Mouse (Mus musculus) left cerebral cortex, postnatal 10 days (tissue): ENCODE measurements around the gene Ddx41. TPM values are rescaled to one million over a fixed set of nuclear protein-coding genes. Genes with fewer than 3 reads are reported as not detected.
"Not testable (repeated sequence)": the region's sequence is repeated elsewhere in the genome, so short reads cannot be mapped to it uniquely, and the experiment has no call there.

Source experiments
- DNase-seq, 2 experiments: peaks; one replicate each; pipeline ENCODE4 v3.0.0; 2021 to 2022; ENCODE audit warnings: low spot score in 2 of 2, mixed read lengths in 1 of 2; ENCODE audit errors: extremely low spot score in 1 of 2
- intact Hi-C: fragments of 180-260 bp; cut with DNase I; formaldehyde crosslinking; loops from one replicate; pipeline ENCODE4 v1.15.1; 2025
- total RNA-seq, 2 experiments: library from RNA; stranded (reverse); gene quantifications; 2 replicates each; pipeline ENCODE4 v1.2.3; 2021

Ddx41 gene
- total RNA-seq, result 10 to 100 TPM; 42.0 to 43.4 TPM

DNA sequence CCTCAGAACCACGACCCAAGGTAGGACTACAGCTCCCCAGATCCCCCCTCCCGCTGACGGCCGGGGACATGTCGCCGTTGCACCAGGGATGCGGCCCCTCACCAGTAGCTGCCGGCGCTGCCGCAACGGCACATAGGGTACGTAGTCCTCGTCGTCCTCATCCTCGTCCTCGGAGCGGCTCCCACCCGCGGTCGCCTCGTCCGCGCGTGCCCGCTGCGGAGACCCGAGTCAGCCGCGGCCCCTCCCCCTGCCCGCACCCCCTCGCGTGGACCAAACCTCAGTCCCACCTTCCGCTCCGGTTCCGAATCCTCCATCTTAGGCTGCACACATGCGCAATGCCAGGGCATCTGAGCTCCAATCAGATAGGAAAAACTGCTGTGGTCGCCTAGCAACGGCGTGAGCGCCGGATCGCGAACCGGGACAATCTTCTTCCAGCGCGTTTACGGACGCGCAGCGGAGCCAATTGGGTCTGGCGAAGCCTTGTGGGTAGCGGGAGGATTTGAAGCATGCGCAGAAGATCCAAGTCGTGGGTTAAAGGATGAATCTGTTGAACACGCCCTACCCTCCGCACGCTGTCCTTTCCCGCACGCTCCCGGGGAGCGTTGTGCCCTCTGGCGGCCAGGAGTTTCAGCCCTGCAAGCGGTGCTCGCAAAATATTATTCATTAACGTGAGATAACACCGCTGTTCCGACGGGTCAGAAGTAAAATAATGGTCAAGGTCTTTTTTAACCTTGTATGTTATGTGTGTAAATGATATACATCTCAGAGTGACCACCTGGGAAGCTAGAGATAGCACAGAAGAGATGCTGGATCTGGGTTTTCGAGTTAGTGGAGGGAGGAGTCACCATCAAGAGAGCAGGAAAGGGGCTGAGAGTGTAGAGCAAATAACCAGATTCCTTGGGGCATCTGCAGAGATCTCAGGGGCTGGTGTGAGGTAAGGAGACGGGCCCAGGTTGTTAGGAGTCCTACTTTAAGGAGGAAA lies at the start of gene Ddx41:
Gene Ddx41 (minus strand): TSS at position 465 of the 982 bp plus-strand sequence.
- intact Hi-C loops, result no loop called here
- peak; percentile 99 to 100 for DNase-seq

DNA sequence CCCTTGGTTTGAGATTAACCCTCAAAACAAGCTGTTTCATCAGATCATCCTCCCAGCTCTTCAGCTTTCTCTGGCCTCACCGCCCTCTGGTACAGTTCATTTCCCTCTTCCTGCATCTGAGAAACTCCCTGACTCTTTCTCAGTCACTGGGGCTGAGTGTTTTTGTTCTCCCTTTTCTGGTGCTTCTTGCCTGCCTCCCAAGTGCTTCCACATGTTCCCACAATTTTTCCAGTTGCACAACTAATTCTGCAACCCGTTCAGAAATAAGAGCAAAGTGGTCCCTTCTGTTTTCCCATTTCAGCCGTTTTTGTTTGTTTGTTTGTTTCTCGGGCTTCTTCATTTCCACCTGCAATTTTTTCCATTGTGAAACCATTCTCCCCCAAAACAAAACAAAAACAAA lies 41.6 kb upstream of the Ddx41 start:
- intact Hi-C loops, result no loop called here
- no peak for DNase-seq

DNA sequence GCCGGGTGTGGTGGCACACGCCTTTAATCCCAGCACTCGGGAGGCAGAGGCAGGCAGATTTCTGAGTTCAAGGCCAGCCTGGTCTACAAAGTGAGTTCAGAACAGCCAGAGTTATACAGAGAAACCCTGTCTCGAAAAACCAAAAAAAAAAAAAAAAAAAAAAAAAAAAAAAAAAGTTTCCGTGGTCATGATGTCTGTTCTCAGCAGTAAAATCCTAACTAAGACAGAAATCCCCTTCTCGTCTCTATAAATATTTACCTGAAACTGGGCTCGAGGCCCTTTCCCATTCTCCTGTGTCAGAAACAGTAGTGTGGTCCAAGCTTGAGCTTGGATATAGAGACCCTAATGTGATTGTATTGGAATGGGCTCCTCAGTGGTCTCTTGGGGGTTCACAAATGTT lies 40.4 kb upstream of the Ddx41 start:
- DNase-seq, intact Hi-C loops: not testable (repeated sequence)

DNA sequence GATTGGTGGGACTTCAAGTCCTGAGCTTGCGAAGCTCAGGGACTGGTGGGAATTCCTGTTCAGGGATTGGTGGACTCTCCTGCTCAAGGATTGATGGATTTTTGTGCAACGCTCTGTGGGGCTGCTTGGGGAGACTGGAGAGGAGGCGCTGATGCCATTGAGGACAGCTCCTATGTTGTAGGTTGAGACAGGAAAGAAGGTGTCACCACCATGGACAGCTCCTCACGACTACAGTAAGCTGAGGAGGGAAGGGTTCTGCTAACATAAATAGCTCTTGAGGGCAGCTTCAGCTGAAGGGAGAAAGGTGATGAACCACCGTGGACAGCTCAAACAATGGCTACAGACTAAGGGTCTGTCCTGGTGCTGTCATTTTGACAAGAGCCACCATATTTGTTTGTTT lies 39.5 kb upstream of the Ddx41 start:
- intact Hi-C loops, result no loop called here

DNA sequence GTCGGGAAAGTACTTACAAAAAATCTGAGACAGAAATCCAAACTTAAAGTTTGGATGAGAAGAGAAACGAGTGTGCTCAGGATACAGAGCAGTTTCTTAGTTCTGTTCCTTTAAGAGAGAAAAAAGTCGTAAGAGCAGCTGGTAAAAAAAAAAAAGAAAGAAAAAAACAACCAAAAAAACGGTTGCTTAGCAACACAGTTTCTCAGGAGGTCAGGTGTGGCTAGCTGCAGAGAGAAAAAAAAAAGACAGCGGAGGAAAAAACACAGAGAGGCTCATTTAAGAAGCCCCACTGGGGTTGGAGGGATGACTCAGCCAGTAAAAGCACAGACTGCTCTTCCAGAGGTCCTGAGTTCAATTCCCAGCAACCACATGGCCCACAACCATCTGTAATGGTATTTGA lies 37.9 kb upstream of the Ddx41 start:
- intact Hi-C loops, result no loop called here
- DNase-seq, result no peak

More for the DNA sequence above, 39.5 kb upstream of the Ddx41 start:
- no peak for DNase-seq

DNA sequence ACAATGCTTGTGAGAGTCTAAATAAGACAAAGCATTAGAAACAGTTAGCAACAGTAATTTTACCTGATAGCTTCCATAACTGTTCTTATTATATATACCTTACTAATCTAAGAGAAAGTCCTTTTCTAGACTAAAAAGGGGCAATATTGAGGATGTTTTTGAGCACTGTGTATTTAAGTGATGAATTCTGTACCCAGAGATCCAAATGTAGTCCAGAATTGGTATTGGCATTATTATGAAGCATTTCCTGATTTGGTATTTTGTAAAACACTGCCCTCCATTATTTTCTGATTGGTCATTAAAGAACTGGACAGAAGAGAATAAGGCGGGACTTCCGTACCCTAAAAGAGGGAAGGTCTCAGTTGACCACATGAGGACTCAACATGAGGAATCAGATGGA lies 37.0 kb upstream of the Ddx41 start, which contains the start of gene Tmed9:
Gene Tmed9 (plus strand): TSS at position 301 of the 400 bp plus-strand sequence.
- intact Hi-C loops, result no loop called here
- no peak for DNase-seq

DNA sequence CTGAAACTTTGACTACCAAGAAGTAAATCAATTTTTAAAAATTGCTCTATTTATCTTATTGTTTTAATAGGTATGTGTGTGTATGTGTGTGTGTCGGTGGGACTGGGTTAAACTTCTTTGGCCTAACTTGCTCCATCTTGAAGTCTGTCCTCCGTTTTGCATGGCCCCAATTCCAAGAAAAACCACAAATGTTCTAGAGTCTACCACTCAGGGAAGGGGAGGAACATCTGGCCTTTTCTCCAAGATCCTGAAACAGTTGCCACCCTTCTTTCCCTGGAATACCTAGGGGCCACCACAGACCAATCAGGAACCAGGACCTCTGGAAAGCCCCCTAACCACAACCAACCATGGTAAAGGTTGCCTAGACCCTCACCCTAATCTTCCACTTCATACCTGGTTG lies 35.5 kb upstream of the Ddx41 start:
- no peak for DNase-seq
- intact Hi-C loops, result no loop called here

DNA sequence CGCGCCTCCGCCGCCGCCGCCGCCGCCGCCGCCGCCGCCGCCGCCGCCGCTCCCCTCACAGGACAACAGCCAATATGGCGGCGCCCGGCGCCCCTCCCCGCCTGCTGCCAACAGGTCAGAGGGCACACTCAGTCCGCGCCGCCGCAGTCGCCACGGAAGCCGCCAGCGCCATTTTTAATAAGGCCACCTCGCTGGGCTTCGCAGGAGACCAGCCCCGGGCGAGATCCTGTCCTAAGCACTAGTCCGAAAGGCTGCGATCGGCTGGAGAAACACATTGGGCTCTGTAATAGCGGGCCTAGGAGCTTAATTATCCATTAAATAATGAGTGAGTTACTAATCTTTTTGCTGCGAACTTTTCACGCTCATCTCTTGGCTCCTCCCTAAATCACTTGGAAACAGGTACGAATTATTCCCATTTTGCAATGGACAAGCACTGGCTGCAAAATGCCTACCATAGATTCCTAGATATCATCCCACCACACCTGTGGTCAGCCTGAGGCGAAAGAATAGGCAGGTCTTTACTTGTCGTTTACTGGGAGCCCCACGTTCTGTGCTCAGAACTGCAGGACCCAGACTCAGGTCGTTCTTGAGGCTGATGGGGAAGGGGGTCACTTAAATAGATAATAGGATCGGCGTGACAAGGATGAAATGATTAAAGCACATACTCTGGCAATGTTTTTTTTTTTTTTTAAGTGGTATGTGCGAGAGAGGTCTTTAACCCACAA lies 34.7 kb upstream of the Ddx41 start, which contains the start of gene Fam193b:
Gene Fam193b (minus strand): TSS at position 94 of the 725 bp plus-strand sequence.
- peak; percentile 90 to 96 for DNase-seq
- intact Hi-C loops, result no loop called here

DNA sequence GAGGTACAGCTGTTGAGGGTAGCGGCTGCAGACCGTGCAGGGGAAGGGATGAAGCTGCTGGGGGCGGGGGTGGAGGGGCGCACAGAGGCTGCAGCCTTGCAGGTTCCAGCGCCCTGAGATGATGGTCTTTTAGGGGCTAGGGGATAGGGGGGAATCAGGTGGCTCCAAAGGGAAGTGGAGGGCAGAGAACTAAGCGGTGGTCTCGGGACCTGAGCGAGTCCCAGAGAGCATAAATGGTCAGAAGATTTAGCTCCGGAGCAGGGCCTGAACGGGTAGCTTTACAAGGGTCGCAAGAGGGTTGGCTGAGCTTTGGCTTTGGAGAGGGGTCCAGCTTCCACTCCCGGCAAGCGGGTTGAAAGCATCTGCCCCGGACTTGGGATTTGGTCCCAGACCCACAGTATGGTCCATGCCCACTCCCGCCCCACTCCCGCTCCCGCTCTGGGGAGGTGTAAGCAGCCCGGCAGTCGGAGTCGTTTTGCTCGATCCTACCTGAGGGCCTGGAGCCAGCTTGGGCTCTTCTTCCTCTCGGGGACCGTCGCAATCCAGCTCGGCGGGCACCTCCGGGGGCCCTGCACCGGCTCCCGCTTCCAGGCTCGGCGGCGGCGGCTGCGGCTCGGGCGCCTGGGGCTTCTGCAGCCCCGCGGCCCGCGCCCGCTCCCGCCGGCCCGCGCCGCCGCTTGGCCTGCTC lies 34.0 kb upstream of the Ddx41 start:
- DNase-seq, result peak in 1 of 2 experiments; percentile 70
- intact Hi-C loops, result no loop called here

DNA sequence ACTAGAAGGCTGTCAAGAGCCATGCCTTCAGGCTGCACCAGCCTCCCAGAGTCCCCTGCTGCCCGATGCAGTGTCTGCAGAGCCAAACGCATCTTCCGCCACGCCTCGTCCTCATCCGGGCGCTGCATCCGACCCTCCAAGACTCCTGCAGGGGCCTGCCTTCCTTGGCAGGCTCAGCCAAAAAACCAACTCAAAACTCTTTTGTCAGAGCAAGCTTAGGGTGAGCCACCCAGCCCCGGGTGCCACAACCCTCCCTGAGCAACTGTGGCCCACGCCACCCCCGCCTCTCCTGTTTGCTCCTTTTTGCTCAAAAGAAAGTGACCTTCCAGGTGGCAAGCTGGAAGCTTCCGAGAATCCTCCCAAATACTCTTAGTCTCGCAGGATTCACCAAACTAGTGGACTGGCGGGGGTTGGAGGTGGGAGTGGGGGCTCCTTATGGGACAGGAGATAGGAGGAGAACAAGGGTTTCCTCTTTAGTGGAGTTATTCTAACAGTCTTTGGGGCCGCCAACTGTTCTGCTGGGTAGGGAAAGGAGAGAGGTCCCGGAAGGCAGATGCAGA lies 33.3 kb upstream of the Ddx41 start:
- intact Hi-C loops, result no loop called here
- peak in 1 of 2 experiments; percentile 73 for DNase-seq

DNA sequence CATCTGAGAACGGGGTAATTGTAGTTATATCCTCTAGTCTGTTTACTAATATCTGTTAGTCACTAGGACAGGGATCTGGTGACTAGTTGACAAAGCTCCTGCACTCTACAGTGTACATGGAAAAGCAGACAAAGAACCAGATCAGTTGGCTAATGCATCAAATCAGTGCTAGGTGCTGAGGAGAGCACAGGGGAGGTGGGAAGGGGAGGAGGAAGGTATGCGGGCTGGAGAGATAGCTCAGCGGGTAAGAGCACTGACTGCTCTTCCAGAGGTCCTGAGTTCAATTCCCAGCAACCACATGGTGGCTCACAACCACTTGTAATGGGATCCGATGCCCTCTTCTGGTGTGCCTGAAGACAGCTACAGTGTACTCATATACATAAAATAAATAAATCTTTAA lies 32.1 kb upstream of the Ddx41 start:
- DNase-seq, intact Hi-C loops: not testable (repeated sequence)

DNA sequence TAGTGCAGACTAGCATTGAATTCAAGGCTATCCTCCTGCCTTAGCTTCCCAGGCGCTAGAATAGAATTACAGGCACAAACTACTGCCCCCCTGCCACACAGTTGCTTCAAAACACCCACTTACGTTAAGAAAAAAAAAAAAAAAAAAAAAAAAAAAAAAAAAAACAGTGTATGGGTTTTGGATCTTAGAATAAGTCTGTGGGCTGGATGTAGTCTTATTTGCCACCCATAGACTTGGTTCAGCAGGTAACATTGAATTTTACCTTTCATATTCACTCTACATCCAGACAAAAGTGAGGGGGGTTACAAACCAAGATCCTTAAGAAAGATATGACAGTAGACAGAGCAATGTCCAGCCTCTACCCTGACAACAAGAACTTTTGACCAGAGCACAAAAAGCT lies 31.5 kb upstream of the Ddx41 start:
- intact Hi-C loops, result no loop called here
- no peak for DNase-seq

DNA sequence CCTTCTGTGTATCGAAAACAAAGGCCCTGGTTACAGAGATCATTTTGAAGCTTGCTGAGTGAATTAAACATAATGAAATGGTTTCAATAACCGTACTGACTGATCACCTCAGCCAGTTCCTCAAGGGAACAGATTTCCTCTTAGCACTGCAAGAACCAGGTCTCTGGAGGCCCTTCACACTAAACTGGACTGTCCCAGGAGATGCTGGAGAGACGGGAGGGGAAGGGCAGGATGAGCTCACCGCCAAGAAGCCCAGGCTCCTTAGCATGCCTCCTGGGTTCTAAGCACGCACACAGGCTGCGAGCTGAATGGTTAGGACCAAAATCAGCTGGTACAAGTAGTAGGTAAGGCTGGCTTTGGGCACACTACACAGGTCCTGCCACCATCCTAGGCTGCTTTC lies 30.5 kb upstream of the Ddx41 start:
- intact Hi-C loops, result no loop called here
- DNase-seq, result no peak

DNA sequence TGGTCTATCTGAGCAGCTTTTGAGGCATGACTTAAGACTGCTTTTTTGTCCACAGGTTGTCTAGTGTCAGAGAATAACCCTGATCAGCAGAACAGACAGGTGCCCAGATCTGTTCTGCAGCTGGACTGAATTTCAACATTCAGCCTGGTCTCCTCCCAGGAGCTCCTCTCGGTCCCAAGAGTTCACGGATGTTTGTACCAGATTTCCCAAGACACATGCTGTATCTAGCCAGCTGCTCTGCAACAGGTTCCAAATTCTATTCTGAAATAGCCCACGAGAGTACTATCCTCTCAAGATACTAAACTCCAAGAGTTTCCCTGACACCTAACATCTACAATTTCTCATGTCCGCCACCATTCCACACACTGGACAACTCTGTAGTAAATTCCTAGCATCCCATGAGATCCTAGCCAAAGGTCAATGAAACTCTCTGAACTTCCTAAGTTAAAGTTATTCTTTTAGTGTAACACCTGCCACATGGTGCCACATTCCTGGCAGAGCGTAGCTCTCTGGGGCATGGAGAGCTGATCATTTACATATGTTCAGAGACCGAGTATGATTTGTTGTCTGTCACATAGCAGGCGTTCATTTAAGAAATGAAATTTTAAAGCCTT lies 26.9 kb upstream of the Ddx41 start:
- DNase-seq, result no peak
- intact Hi-C loops, result no loop called here

DNA sequence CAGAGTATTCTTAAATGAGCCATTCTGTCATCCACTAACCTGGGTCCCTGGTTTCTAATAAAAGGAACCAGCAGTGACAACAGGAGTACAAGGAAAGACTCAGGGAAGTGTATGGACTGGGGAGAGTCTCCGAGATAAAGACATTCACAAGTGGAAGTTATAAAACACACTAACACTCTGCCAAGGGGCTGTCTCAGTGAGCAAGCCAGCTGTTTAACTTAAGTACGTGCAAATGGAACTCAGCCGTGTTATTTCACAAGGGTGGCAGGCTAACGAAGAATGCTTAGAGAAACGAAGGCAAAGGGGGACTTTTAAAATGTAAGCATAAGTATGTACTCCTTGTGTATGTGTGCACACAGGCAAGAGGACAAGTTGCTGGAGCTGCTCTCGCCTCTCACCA lies 21.0 kb upstream of the Ddx41 start:
- DNase-seq, result no peak
- intact Hi-C loops, result no loop called here

DNA sequence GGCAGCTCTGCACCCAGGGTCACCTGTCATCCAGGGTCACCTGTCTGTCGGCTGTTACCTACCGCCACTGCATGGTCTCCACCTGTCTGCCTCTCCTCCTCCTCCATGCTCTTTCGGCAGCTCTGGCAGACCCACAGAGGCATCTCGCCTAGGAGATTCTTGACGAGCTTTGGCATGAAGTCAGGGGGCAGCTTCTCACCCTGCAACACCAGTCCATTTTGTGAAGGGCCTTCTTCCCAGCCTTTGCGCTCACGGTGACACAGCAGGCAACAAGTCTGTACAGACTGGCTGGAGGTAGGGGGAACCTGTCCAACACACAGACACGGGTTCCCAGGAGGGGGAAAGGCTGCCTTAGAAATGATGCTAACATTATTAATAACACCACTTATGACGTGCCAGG lies 19.5 kb upstream of the Ddx41 start:
- no peak for DNase-seq
- intact Hi-C loops, result no loop called here

DNA sequence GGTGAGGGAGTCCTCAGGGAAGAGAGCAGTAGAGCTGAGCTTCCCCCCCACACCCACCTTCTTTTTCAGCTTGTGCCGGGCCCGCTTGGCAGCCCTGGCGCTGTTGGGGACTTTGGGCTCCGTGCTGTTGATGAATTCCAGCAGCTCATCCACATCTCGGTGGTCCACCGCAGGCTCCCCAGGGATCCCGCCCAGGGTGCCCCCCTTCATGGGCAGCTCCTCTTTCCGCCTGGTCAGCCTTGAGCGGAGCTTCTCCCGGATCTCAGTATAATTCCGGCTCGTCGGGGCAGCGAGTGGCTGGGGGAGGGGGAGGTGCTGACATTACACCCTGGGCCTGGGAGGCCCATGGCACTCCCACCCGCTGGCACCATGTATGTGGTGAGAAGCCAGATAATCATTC lies 12.6 kb upstream of the Ddx41 start:
- no peak for DNase-seq
- intact Hi-C loops, result no loop called here

DNA sequence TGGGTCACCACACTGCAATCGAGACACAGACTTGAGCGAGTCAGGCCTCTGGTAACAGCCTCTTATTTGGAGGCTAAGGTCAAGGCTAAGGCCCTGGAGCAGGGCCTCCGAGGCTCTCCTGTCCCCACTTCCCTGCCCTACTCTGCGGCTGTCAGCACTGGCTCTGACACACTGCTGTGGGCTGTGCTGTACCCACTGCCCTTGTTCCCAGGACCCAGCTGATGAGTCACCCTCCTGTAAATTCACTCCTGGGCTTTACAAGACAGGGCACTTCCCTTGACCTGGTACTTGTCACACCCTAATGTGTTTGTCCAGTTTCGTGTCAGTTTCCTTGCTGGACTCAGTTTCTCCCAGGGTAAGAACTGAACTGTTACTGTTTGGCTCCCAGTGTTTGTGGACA lies 12.0 kb upstream of the Ddx41 start:
- intact Hi-C loops, result no loop called here
- DNase-seq, result no peak

DNA sequence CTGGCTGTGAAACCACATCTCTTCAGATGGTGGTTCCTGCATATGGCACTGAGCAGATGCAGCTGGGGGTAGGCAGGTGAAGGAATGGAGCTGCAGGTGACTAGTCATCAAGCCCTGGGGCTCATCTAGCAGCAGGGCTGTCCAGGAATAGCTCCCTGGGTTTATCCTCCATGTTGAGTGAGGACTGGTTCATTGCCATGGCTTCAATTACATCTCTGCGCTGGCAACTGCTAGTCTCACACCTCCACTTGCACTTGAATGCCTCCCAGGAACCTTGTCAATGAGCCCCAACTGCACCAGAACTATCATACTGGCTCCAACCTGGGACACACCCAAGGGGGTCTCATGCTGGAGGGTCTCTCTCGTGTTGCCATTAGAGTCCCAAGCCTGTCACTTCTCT lies 11.5 kb upstream of the Ddx41 start:
- intact Hi-C loops, result no loop called here
- no peak for DNase-seq
